Mouse (Mus musculus): ENCODE results near the gene Coro1c.
A peak's percentile ranks its signal among the peaks of the same experiment; 100 is the strongest.

The Coro1c gene

GRCm38 (mm10) chr5:113929526-113929925 lies 21.0 kb upstream of the Coro1c start:
- DNase-seq (ENCODE audit: low read depth, low spot score) = no peak

- no peak for DNase-seq (ENCODE audit: low read depth, low spot score)
Observed at GRCm38 (mm10) chr5:113924608-113925007, 16.1 kb upstream of the Coro1c start.

- DNase-seq (ENCODE audit: low read depth, low spot score) = no peak
Observed at GRCm38 (mm10) chr5:113921310-113922166, 13.0 kb upstream of the Coro1c start.

- DNase-seq (ENCODE audit: low read depth, low spot score) = no peak
Observed at GRCm38 (mm10) chr5:113919060-113919459, 10.5 kb upstream of the Coro1c start.

- no peak for DNase-seq (ENCODE audit: low read depth, low spot score)
Observed at GRCm38 (mm10) chr5:113918654-113919053, 10.1 kb upstream of the Coro1c start.

GRCm38 (mm10) chr5:113910705-113911104 lies 2.1 kb upstream of the Coro1c start:
- no peak for DNase-seq (ENCODE audit: low read depth, low spot score)

- no peak for DNase-seq (ENCODE audit: low read depth, low spot score)
Observed at GRCm38 (mm10) chr5:113910065-113910701, 1.6 kb upstream of the Coro1c start.

- peak; percentile 67 for DNase-seq (ENCODE audit: low read depth, low spot score)
Observed at GRCm38 (mm10) chr5:113907786-113908567, 581 bp downstream of the Coro1c start.

- DNase-seq (ENCODE audit: low read depth, low spot score) = no peak
Observed at GRCm38 (mm10) chr5:113906958-113907735, 1.4 kb downstream of the Coro1c start.

GRCm38 (mm10) chr5:113904987-113905386 lies 3.6 kb downstream of the Coro1c start:
- DNase-seq (ENCODE audit: low read depth, low spot score) = no peak

GRCm38 (mm10) chr5:113902983-113903382 lies 5.6 kb downstream of the Coro1c start:
- DNase-seq (ENCODE audit: low read depth, low spot score) = no peak

- no peak for DNase-seq (ENCODE audit: low read depth, low spot score)
Observed at GRCm38 (mm10) chr5:113902017-113902416, 6.5 kb downstream of the Coro1c start.

GRCm38 (mm10) chr5:113901074-113901571 lies 7.4 kb downstream of the Coro1c start:
- no peak for DNase-seq (ENCODE audit: low read depth, low spot score)

- DNase-seq (ENCODE audit: low read depth, low spot score) = no peak
Observed at GRCm38 (mm10) chr5:113899543-113899942, 9.0 kb downstream of the Coro1c start.

GRCm38 (mm10) chr5:113892005-113892404 lies 16.6 kb downstream of the Coro1c start:
- no peak for DNase-seq (ENCODE audit: low read depth, low spot score)

- DNase-seq (ENCODE audit: low read depth, low spot score) = no peak
Observed at GRCm38 (mm10) chr5:113890874-113891273, 17.7 kb downstream of the Coro1c start.

GRCm38 (mm10) chr5:113889912-113890311 lies 18.6 kb downstream of the Coro1c start:
- no peak for DNase-seq (ENCODE audit: low read depth, low spot score)

- no peak for DNase-seq (ENCODE audit: low read depth, low spot score)
Observed at GRCm38 (mm10) chr5:113889181-113889906, 19.2 kb downstream of the Coro1c start.

GRCm38 (mm10) chr5:113888186-113888795 lies 20.3 kb downstream of the Coro1c start:
- DNase-seq (ENCODE audit: low read depth, low spot score) = no peak

GRCm38 (mm10) chr5:113887132-113887531 lies 21.4 kb downstream of the Coro1c start:
- DNase-seq (ENCODE audit: low read depth, low spot score) = no peak
